Mouse (Mus musculus): Measurements from ENCODE around the gene Macf1.
A peak's percentile ranks its signal among the peaks of the same experiment; 100 is the strongest.

The Macf1 gene

GRCm38 (mm10) chr4:123593664-123594063 is 90.5 kb downstream of the Macf1 start:
- DNase-seq (ENCODE audit: low read depth), result no peak

DNA sequence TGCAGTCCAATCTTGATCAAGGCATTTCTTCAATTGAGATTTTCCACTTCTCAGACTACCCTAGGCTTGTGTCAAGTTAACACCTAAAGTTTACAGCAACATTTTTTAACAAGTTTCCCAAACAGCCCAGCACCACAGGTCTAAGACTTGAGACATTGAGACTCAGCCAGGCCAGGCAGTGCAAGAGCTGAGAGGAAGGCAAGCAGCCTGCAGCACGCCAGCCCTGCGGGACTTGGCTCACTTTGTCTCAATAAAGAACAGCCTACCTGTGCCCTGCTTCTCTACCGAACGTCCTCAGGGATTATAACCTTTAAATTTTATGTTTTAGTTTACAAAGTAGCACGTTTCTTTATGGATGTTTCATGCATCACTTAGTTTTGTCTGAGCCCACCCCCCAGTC is 92.1 kb downstream of the Macf1 start:
- no peak for DNase-seq (ENCODE audit: low read depth)

DNA sequence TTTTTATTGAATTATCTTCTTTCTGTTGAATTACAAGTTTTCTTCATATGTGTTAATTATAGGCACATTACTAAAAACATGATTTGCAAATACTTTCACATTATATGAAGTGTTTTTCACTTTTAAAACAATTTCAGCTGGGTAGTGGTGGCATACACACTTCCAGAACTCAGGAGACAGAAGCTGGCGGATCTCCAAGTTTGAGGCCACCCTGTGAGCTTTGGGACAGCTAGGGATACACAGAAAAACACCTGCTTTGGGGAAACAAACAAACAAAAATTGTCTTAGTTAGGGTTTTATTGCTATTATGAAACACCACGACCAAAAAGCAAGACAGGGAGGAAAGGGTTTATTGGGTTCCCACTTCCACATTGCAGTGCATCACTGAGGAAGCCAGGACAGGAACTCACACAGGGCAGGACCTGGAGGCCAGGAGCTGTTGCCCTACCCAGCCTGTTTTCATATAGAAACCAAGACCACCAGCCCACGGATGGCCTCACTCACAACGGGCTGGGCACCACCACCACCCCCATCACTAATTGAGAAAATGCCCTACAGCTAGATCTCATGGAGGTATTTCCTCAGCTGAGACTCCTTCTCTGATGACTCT is 93.0 kb downstream of the Macf1 start:
- DNase-seq (ENCODE audit: low read depth), result no peak

- no peak for DNase-seq (ENCODE audit: low read depth)
Measured at GRCm38 (mm10) chr4:123589496-123589895, 94.7 kb downstream of the Macf1 start.

- peak; percentile 58 for DNase-seq (ENCODE audit: low read depth)
Measured at GRCm38 (mm10) chr4:123588353-123589301, 95.5 kb downstream of the Macf1 start.

- DNase-seq (ENCODE audit: low read depth), result no peak
Measured at GRCm38 (mm10) chr4:123587616-123588015, 96.5 kb downstream of the Macf1 start.

DNA sequence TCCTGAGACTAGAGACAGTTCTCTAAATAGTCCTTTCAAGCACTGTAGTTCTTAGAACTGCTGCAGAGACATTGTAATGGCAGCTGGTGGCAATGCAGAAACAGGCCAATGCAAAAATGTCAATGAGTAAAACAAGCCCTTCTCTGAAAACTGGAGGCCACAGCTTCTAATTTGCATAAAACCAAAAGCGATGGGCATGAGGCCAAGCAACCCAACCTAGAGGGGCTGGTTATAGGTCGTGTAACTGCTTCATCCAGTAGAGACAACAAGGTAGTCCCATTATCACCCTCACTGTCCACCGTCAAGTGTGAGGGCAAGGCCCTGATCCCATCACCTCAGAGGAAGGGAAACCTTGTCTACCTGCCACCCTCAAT is 99.5 kb downstream of the Macf1 start:
- no peak for DNase-seq (ENCODE audit: low read depth)

GRCm38 (mm10) chr4:123584084-123584719 is 100.0 kb downstream of the Macf1 start:
- peak; percentile 76 for DNase-seq (ENCODE audit: low read depth)

- peak; percentile 70 for DNase-seq (ENCODE audit: low read depth)
Measured at GRCm38 (mm10) chr4:123577469-123578088, 106.6 kb downstream of the Macf1 start.

- DNase-seq (ENCODE audit: low read depth), result peak; percentile 86
Measured at GRCm38 (mm10) chr4:123572434-123573336, 111.5 kb downstream of the Macf1 start.

DNA sequence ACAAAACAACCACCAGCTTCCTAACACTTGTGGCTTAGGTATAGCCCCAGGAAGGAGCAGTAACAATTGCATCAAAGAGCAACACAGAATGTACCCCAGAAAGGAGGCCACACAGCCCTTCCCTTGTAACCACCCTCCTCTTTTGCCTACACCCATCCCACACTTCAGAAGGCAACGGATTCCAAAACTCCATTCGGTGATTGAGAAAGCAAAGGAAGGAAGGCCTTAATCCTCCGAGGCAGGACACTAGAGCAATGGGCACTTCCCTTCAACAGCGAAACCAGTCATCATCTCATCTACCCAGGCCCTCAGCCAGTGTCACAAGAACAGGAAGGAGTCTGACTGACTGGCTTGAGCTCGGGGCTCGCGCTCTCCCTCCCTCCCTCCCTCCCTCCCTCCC is 112.3 kb downstream of the Macf1 start:
- peak; percentile 90 for DNase-seq (ENCODE audit: low read depth)

GRCm38 (mm10) chr4:123565291-123565861 is 118.8 kb downstream of the Macf1 start:
- DNase-seq (ENCODE audit: low read depth), result no peak

GRCm38 (mm10) chr4:123564051-123564791 is 119.9 kb downstream of the Macf1 start:
- DNase-seq (ENCODE audit: low read depth), result peak; percentile 91

- DNase-seq (ENCODE audit: low read depth), result peak; percentile 28
Measured at GRCm38 (mm10) chr4:123562177-123562815, 121.9 kb downstream of the Macf1 start.

DNA sequence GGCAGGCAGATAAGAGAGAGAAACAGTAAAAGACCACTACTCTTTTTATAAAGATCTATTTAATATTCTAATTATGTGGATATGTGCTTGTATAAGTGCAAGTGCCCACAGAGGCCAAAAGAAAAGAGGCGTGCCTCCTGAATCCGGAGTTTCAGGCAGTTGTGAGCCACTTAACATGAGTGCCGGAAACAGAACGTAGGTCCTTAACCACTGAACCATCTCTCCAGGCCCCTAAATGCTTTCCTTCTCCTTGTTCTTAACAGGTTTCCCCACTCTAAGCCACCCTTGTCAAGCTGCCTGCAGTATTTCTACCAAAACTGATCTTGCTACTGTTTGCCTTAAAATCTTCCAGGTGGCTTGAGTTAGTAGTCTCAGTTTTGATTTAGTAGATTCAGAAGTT is 123.3 kb downstream of the Macf1 start:
- no peak for DNase-seq (ENCODE audit: low read depth)

GRCm38 (mm10) chr4:123558496-123558895 is 125.7 kb downstream of the Macf1 start:
- no peak for DNase-seq (ENCODE audit: low read depth)

DNA sequence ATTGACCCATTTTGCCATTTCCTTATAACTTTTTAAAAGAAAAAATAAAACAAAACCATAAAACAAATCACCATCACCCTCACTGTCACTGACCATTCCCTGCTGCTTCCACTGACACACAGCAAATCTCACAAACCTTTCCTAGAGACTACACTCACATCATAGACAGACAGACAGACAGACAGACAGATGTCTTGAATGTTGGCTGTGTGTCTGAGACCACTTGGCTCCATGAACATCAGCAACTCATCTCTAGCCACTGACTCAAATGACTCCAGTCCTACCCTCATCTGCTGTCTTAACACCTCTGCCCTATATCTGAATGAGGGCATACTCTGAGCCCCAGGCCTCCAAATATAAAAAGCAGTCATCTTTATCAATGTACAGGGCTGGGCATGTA is 128.9 kb downstream of the Macf1 start:
- DNase-seq (ENCODE audit: low read depth), result no peak

- DNase-seq (ENCODE audit: low read depth), result no peak
Measured at GRCm38 (mm10) chr4:123552689-123553088, 131.5 kb downstream of the Macf1 start.

DNA sequence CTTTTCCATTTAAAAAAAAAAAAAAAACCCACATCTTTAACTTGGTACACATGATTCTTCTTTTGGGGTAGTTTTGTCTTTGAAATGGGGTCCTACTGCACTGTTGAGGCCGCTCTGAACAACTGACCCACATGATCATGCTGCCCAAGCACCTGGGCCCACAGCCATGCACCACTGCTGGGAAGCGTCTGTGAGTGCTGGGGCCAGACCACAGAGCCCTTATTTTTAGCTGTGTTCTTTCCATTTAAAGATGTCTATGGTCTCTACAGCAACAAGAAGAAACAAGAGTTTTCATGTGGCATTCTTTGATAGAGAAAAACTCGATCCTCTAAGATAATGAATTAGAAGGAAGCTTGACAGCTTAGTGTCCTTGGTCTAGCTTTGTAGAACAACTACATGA is 135.8 kb downstream of the Macf1 start:
- no peak for DNase-seq (ENCODE audit: low read depth)

GRCm38 (mm10) chr4:123543691-123544090 is 140.5 kb downstream of the Macf1 start:
- DNase-seq (ENCODE audit: low read depth), result no peak
